Mouse (Mus musculus): ENCODE results near the gene Krtdap. TPM values are rescaled to one million over a fixed set of nuclear protein-coding genes. Genes with fewer than 3 reads are reported as not detected.
"Not testable (repeated sequence)": the region's sequence is repeated elsewhere in the genome, so short reads cannot be mapped to it uniquely, and the experiment has no call there.

Gene Krtdap
- polyA plus RNA-seq (2016; fragmentation: Nextera tagmentation; extraction: Ambion mirVana), result not detected in 2 replicates

DNA sequence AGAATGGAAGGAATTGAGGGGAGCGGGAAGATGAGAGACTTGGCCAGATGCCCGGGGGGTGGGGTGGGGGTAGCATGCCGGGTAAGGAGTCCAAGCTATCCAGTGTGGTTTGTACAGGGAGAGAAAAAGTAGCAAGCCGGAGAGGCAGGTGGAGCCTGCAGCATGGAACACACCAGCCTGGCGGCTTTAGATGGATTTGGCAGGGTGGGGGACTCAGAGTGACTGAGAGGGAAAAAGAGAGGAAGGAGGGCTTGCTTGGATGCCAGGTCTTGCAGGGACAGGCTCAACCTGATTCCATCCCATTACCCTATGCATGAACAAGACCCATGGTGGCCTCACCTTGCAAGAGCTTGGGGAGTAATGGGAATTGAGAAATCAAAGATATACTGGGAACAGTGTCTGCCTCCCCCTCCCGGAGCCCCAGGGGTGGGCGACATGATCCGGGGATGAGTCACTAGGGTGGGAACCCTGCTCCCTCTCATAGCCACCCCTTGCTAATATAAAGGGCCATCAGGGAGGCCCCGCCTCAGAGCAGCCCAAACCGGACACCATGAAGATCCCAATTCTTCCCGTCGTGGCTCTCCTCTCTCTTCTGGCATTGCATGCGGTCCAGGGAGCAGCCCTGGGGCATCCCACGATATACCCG is at the start of gene Krtdap:
Gene Krtdap (plus strand): TSS at position 520 of the 646 bp plus-strand sequence.
- Histone ChIP-seq H3K36me3 (no peaks in the 10 kb centered on the region), H3K4me3 (no peak within 1 kb of the TSS), H3K27ac (replicated peaks) (no peak within 1 kb of the TSS), H3K27me3 (ENCODE audit: low read depth, poor library complexity, severe bottlenecking) (no peaks in the 10 kb centered on the region; the same call in 1 of the 2 replicates), H3K4me1 (peaks cover 5% of the 10 kb centered on the region; the same call in 1 of the 2 replicates), H3K9me3 (replicated peaks) (no peaks in the 10 kb centered on the region)
- DNase-seq (ENCODE audit: low spot score), result no peak
- 46% methylated on average over 15 of the region's 15 CpGs for WGBS

DNA sequence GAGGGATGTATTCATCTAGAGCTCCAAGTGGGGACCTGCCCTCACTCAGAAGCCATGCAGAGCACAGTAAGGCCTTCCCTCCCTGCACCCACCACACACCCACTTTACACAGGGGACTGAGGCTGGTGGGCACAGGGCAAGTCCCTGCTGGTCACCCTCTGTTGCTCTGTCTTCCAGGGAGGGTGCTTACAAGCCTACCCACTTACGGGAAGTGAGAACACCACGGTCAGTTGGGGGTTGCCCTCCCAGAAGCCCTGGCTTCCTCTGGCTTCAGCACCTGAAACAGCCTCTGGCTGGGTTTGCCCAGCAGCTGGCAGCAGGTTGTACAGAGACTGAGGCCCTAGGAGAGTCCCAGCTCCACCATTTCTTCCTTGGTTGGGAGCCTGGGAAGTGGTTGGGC is 45.1 kb upstream of the Krtdap start:
- H3K4me1 ChIP-seq; H3K27me3 ChIP-seq (ENCODE audit: low read depth, poor library complexity, severe bottlenecking); H3K9me3 ChIP-seq (replicated peaks); H3K4me3 ChIP-seq; H3K27ac ChIP-seq (replicated peaks); DNase-seq (ENCODE audit: low spot score): not testable (repeated sequence)
- WGBS, result 85% methylated on average over 2 of the region's 2 CpGs
- H3K36me3 ChIP-seq, result peaks cover 22% of the 10 kb centered on the region

DNA sequence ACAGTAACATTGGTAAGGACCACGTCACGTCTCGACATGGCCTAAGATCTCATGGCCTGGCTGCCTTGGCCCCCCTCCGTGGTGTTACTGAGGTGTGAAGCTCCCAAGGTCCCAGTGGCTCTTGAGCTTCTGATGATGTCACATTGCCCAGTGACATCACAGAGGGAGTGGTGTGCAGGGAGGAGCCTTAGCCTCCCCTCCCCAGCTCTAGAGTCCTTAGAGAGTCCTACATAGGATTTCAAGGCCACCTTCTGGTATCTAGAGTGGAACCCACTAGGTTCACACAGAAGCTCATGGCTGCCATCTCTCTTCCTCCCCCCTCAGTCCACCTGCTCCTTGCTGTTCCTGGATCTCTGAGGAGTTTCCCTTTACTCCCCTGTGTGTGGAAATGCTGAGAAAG is 44.1 kb upstream of the Krtdap start, which contains the start of gene Gapdhs:
Gene Gapdhs (minus strand): TSS at position 65 of the 400 bp plus-strand sequence.
- not testable (repeated sequence) for H3K27me3 ChIP-seq (ENCODE audit: low read depth, poor library complexity, severe bottlenecking); H3K4me1 ChIP-seq; H3K4me3 ChIP-seq; H3K27ac ChIP-seq (replicated peaks); H3K9me3 ChIP-seq (replicated peaks); DNase-seq (ENCODE audit: low spot score)
- H3K36me3 ChIP-seq, result peaks cover 16% of the 10 kb centered on the region
- 80% methylated on average over 4 of the region's 4 CpGs for WGBS

DNA sequence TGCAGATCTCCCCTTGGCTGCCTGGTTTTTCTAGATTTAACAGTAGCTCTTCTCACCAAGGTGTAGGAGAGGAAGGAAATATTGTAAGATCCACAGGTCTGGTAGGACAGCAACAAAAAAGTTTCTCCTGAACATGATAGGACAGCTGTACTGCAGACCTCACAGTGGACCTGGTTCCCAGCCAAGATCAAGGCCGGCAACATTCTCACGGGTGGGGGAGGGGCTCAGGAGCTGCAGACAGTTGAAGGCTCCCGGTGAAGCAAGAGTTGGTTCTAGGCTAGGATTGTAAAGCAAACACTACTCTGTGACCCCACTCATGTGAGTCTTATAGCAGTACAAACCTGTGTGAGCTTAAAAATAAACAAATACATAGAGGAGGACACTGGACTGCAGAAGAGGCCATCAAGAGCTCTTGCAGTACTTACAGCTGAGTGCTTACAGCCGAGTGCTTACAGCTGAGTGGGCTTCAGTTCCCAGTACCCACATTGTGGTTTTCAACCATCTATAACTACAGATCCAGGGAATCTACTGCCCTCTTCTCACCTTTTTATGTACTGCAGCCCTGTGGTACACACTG is 43.6 kb upstream of the Krtdap start:
- no peak overlapping the region for H3K4me3 ChIP-seq

DNA sequence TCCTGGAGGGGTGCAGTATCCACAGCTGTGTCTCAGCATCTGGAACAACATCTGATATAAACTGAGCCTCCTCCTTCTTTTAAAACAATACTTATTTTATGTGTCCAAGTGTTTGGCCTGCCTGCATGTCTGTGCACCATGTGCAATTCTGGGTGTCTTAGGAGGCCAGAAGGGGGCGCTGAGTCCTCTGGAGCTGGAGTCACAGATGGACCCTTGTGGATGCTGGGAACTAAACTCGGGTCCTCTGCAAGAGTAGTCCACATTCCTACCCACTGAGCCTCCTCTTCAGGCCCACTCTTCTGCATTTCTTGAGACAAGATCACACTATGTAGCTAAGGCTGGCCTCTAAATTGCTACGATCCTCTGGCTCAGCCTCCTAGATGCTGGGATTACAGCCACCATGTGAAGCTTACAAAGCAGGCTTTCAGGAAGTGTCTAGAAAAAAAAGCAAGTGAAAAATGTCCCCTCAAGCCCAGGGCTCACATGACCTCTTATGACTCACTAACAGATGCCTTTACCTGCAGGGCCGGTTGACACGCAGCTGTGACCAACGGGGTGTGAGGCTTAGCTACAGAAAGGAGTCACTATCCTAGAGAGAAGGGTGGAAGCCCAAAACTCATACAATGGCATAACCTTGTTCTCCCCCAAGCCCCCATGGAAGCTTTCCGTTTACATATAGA is 40.0 kb upstream of the Krtdap start:
- no peak overlapping the region for H3K4me3 ChIP-seq
- 0 out of 2 replicates have a peak, but pooled peaks cover 5% of the 10 kb centered on the region for H3K36me3 ChIP-seq
- no peak overlapping the region for H3K27ac ChIP-seq (replicated peaks)
- DNase-seq (ENCODE audit: low spot score), result no peak
- H3K27me3 ChIP-seq (ENCODE audit: low read depth, poor library complexity, severe bottlenecking), result no peaks in the 10 kb centered on the region
- H3K9me3 ChIP-seq (replicated peaks), result no peaks in the 10 kb centered on the region
- 87% methylated on average over 7 of the region's 7 CpGs for WGBS
- H3K4me1 ChIP-seq, result no peaks in the 10 kb centered on the region

More for the DNA sequence above, 43.6 kb upstream of the Krtdap start:
- no peaks in the 10 kb centered on the region for H3K9me3 ChIP-seq (replicated peaks)
- WGBS, result 56% methylated on average over 4 of the region's 4 CpGs
- H3K27me3 ChIP-seq (ENCODE audit: low read depth, poor library complexity, severe bottlenecking), result no peaks in the 10 kb centered on the region
- H3K27ac ChIP-seq (replicated peaks), result no peak overlapping the region
- peaks cover 16% of the 10 kb centered on the region for H3K36me3 ChIP-seq
- H3K4me1 ChIP-seq, result no peaks in the 10 kb centered on the region
- no peak for DNase-seq (ENCODE audit: low spot score)

DNA sequence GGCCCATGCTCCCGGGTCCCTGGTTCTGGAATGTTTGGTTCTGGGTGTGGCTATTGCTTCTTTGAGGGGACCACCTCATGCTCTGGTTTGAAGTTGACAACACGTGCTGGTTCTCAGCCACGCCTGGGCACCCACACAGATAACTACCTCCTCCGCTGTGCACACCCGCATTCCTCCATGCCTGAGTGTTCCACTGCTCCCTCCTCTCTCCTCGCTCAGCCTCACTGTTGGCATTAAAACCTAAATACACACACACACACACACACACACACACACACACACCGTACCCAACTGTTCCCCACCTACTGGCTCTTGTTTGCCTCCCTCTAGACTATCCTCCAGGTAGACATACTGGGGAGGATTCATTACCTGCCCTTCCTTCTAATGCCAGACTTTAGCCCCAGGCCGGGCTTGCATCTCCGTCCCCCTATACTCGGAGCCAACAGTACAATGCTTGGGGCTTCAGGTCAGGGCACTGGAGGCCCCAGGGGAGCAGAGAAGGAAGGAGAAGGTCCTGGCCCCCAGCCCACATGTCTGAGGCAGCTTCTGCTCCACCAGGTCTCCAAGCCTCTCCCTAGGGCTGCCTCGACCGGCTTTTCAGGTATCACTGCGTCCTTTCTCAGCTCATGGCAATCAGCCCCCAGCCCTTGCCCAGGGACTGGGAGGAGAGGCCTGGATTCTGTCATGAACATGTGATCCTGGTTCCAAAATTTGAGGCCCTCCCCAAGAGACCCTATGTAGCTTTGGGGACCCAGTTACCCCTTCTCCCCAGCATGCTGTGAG is 37.7 kb upstream of the Krtdap start:
- Histone ChIP-seq H3K36me3 (peaks cover 12% of the 10 kb centered on the region), H3K9me3 (replicated peaks) (peaks cover 11% of the 10 kb centered on the region), H3K4me3 (no peak overlapping the region), H3K4me1 (no peaks in the 10 kb centered on the region), H3K27me3 (ENCODE audit: low read depth, poor library complexity, severe bottlenecking) (no peaks in the 10 kb centered on the region), H3K27ac (replicated peaks) (no peak overlapping the region)
- no peak for DNase-seq (ENCODE audit: low spot score)
- 90% methylated on average over 13 of the region's 13 CpGs for WGBS

DNA sequence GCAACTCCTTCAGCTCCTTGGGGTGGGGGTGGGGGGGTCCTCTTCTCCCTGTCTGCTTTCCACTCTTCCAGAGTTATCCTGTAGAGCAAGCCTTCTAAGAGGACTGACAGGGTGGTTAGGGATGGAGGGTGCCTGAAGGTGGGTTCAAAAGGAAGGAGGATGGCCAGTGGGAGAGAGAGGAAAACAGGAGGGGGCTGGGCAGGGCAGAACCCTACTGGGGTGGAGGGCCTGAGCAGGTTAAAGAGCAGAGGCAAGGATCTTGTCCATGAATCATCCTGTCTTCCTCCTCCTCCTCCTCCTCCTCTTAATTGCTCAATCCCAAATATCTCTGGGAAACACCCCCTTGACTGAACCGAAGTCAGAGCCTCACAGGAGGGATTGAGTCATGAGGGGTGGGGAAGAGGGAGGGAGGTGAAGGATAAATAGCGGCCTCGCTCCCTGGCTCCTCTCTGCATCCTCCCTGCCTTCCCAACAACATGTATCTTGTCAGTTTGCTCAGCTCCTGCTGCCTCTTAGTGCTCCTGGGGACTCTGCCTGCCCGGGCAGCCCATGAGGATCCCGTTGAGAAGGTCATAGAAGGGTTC is 36.5 kb upstream of the Krtdap start, which contains the start of gene Sbsn:
Gene Sbsn (plus strand): TSS at position 386 of the 584 bp plus-strand sequence.
- Histone ChIP-seq H3K9me3 (replicated peaks) (peaks cover 14% of the 10 kb centered on the region), H3K27ac (replicated peaks) (no peak within 1 kb of the TSS), H3K4me3 (no peak within 1 kb of the TSS), H3K27me3 (ENCODE audit: low read depth, poor library complexity, severe bottlenecking) (no peaks in the 10 kb centered on the region), H3K4me1 (no peaks in the 10 kb centered on the region), H3K36me3 (peaks cover 23% of the 10 kb centered on the region)
- 75% methylated on average over 5 of the region's 5 CpGs for WGBS
- no peak for DNase-seq (ENCODE audit: low spot score)

DNA sequence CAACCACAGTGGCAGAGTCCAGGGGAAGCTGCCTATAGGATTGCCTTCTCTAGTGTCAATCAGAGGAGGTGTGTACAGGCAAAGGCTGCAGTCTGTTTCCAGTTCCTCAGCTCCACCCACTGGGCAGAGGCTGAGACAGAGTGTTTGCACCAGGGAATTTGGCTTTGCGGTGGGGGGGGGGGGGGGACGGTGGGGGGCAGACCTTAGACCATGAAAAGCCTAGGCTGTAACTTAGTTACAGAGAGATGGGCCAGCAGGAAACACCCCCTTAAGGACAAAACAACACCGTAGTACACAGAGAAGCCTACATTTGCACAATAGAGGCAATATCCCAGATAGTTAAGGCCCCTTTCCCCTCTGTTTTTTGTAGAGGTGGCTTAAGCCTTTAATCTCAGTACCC is 30.7 kb upstream of the Krtdap start:
- DNase-seq (ENCODE audit: low spot score), result no peak
- Histone ChIP-seq H3K27ac (replicated peaks) (no peak overlapping the region), H3K4me1 (no peaks in the 10 kb centered on the region), H3K27me3 (ENCODE audit: low read depth, poor library complexity, severe bottlenecking) (no peaks in the 10 kb centered on the region), H3K36me3 (peaks cover 25% of the 10 kb centered on the region), H3K9me3 (replicated peaks) (peaks cover 14% of the 10 kb centered on the region), H3K4me3 (no peak overlapping the region)
- WGBS, result 71% methylated on average over 3 of the region's 3 CpGs

DNA sequence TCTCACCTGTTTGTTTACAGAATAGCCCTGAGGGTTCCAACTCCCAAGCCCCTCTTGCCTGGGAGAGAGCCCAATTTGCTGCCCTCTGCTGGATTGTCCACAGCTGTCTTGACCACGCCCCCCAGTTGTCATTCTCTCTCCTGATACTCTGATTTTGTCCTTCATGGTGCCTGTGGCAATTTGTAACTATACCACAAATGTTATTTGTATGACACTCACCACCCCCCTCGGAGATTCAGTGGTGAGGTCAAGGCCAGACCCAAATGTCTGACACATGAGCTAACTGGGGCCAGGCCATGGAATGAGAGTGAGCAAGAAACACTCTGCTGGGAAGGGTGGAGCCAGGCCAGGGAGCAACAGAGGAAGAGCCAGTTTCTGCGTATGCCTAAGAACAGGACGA is 28.8 kb upstream of the Krtdap start:
- peak; percentile 24 for DNase-seq (ENCODE audit: low spot score)
- Histone ChIP-seq H3K4me1 (no peaks in the 10 kb centered on the region), H3K9me3 (replicated peaks) (peaks cover 13% of the 10 kb centered on the region), H3K4me3 (no peak overlapping the region), H3K27ac (replicated peaks) (no peak overlapping the region), H3K27me3 (ENCODE audit: low read depth, poor library complexity, severe bottlenecking) (no peaks in the 10 kb centered on the region), H3K36me3 (peaks cover 25% of the 10 kb centered on the region)
- WGBS, result 44% methylated on average over 4 of the region's 4 CpGs

DNA sequence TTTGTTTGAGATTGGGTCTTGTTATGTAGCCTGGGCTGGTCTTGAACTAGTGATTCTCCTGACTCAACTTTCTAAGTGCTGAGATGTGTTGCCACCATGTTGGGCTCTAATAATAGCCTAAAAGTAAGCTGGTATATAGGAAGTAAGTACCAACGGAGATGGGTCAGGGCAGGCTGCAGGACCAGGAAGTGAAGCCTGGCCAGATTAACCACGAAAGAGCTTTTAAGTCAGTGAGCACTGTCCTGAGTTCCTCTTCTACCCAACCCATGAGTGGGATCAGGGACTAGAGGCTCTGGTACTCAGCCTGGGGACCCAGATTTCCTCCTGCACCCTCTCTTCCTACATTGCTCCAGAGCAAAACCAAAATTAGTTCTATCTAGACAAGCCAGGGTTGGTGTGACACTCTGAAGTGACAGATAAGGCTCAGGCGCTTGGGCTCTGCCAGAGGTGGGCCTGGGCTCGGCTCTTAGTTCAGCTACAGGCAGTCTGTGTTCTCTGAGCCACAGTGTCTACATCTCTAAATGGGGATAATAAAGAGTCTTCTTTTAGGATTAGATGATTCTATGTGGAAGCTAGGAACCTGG is 25.8 kb upstream of the Krtdap start:
- Histone ChIP-seq H3K4me3 (no peak overlapping the region), H3K27ac (replicated peaks) (no peak overlapping the region), H3K4me1 (peaks cover 10% of the 10 kb centered on the region), H3K27me3 (ENCODE audit: low read depth, poor library complexity, severe bottlenecking) (0 out of 2 replicates have a peak, but pooled peaks cover 6% of the 10 kb centered on the region), H3K9me3 (replicated peaks) (no peaks in the 10 kb centered on the region), H3K36me3 (0 out of 2 replicates have a peak, but pooled peaks cover under 1% of the 10 kb centered on the region)
- DNase-seq (ENCODE audit: low spot score), result no peak
- 86% methylated on average over 4 of the region's 4 CpGs for WGBS

DNA sequence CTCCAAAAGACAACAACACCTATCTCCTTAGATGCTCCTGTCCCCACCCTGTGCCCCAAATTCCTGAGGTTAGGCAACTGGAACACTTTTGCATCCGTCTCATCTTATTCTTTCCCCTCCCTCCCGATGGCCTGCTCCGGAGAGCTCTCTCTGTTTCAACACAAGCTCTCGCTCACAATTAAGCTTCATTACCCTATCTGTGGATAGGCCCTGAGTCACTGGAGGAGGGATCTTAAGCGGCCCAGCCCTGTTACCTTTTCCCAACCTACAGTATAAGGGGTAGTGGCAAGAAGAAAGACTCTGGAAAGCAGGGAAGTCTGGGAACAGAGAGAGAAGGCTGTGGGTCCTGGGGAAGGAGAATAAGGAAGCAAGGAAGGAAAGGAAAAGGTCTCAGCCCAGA is 24.2 kb upstream of the Krtdap start, which contains the start of gene Dmkn:
Gene Dmkn (plus strand): TSS at position 301 of the 400 bp plus-strand sequence.
- H3K4me3 ChIP-seq, result no peak within 1 kb of the TSS
- no peak for DNase-seq (ENCODE audit: low spot score)
- no peaks in the 10 kb centered on the region for H3K36me3 ChIP-seq
- no peak within 1 kb of the TSS for H3K27ac ChIP-seq (replicated peaks)
- no peaks in the 10 kb centered on the region for H3K9me3 ChIP-seq (replicated peaks)
- 0 out of 2 replicates have a peak, but pooled peaks cover 6% of the 10 kb centered on the region for H3K27me3 ChIP-seq (ENCODE audit: low read depth, poor library complexity, severe bottlenecking)
- H3K4me1 ChIP-seq, result peaks cover 10% of the 10 kb centered on the region
- WGBS, result 45% methylated on average over 5 of the region's 5 CpGs

DNA sequence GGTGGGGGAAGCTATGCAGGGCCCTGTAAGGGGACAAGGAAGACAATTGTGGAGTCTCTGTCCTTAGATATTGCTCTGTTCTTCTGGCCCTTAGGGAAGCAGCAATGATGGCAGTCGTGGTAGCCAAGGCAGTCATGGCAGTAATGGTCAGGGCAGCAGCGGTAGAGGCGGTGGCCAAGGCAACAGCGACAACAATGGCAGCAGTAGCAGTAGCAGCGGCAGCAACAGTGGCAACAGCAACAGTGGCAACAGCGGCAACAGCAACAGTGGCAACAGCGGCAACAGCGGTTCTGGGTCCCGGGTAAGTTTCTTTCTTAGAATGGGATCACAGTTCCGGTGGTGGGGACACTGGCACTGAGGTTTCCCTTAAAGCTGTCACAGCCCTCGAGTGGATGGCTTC is 22.5 kb upstream of the Krtdap start:
- no peak overlapping the region for H3K4me3 ChIP-seq
- no peaks in the 10 kb centered on the region for H3K36me3 ChIP-seq
- DNase-seq (ENCODE audit: low spot score), result peak; percentile 23
- no peak overlapping the region for H3K27ac ChIP-seq (replicated peaks)
- H3K27me3 ChIP-seq (ENCODE audit: low read depth, poor library complexity, severe bottlenecking), result 0 out of 2 replicates have a peak, but pooled peaks cover 6% of the 10 kb centered on the region
- H3K9me3 ChIP-seq (replicated peaks), result no peaks in the 10 kb centered on the region
- 42% methylated on average over 11 of the region's 11 CpGs for WGBS
- peaks cover 13% of the 10 kb centered on the region for H3K4me1 ChIP-seq
